Comparison of ENCODE assay signal across 8 mouse cellular contexts in the genomic region with DNA sequence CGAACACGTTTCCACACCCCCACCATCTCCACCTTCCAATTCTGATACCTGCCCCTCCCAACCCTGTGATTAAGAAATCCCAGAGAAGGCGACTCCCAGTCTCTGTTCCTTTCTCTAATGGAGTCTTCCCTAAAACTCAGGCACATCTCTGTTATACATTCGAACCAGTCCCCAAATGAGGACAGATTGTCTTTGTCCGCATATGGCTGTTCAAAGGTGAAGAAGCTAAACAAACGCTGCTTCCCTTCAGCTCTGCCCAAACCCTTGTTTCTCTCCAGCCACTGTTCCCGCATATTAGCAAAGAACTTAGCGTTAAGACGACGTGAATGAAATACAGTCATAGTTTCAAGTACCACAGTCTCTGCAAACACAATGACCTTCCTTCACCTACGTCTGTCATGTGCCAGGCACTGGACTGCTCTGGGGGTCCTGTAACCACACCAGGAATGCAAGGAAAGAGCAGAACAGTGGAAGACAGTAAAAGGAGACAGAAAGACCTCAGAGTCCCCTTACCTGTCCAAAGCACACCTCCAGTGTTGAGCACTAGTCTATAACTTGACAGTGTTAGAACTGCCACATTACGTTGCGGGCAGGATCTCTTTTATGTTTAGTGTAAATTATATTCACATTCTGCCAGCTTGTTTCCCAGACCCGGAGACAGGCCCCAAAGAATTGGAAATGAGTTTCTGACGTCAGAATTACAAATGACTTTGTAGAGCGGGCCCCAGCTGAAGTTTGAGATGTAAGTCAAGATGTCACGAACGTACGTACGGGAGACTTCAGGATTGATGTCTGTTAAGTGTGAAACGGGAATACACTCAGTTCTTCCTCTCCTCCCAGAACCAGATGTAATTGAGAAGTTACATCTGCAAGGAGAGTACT. TPM values are rescaled to one million over a fixed set of nuclear protein-coding genes. Genes with fewer than 3 reads are reported as not detected.
DNase-seq lines count a peak whose midpoint lies in the region; ATAC-seq lines count a peak whose summit lies in the region.

Gene Vangl2 (minus strand): TSS at position 51 of the 882 bp plus-strand sequence.

- 44% methylated on average over 21 of the region's 21 CpGs for WGBS in embryonic facial prominence, embryonic 11.5 days
- WGBS in intestine, embryonic 15.5 days: 60% methylated on average over 21 of the region's 21 CpGs
- 20% methylated on average over 21 of the region's 21 CpGs for WGBS in midbrain, embryonic 14.5 days

- H3K4me3 ChIP-seq in embryonic facial prominence, embryonic 11.5 days (ENCODE audit: low read depth, low read length): peak within 1 kb of the TSS; percentile 90
- H3K4me3 ChIP-seq in intestine, embryonic 15.5 days (replicated peaks): peak within 1 kb of the TSS; percentile 84
- peak within 1 kb of the TSS; percentile 96 for H3K4me3 ChIP-seq in midbrain, embryonic 14.5 days (replicated peaks; ENCODE audit: low read depth, low read length)

- no peak for ATAC-seq in embryonic facial prominence, embryonic 11.5 days (replicated peaks; ENCODE audit: insufficient number of reproducible peaks, low FRiP score, low TSS enrichment, low read depth)
- no peak for ATAC-seq in intestine, embryonic 15.5 days
- ATAC-seq in midbrain, embryonic 14.5 days (ENCODE audit: low FRiP score, low TSS enrichment): no peak

- peaks cover 9% of the 10 kb centered on the region for H3K4me1 ChIP-seq in embryonic facial prominence, embryonic 11.5 days (ENCODE audit: control insufficient read depth, insufficient read depth, low read length)
- H3K4me1 ChIP-seq in intestine, embryonic 15.5 days (replicated peaks): peaks cover 17% of the 10 kb centered on the region
- H3K4me1 ChIP-seq in midbrain, embryonic 14.5 days (ENCODE audit: control insufficient read depth, insufficient read depth, low read length): peaks cover 38% of the 10 kb centered on the region

- H3K27me3 ChIP-seq in embryonic facial prominence, embryonic 11.5 days (ENCODE audit: control insufficient read depth, insufficient read depth, low read length): no peaks in the 10 kb centered on the region
- H3K27me3 ChIP-seq in intestine, embryonic 15.5 days (replicated peaks): no peaks in the 10 kb centered on the region
- H3K27me3 ChIP-seq in midbrain, embryonic 14.5 days (ENCODE audit: control insufficient read depth, insufficient read depth, low read length): no peaks in the 10 kb centered on the region

- no peaks in the 10 kb centered on the region for H3K9me3 ChIP-seq in embryonic facial prominence, embryonic 11.5 days (replicated peaks; ENCODE audit: control insufficient read depth, low read length)
- H3K9me3 ChIP-seq in intestine, embryonic 15.5 days: no peaks in the 10 kb centered on the region
- no peaks in the 10 kb centered on the region for H3K9me3 ChIP-seq in midbrain, embryonic 14.5 days (ENCODE audit: control insufficient read depth, low read length)

- DNase-seq in layer of hippocampus, adult 18-20 months (ENCODE audit: low spot score in 2 of 2): no peak
- no peak for DNase-seq in layer of hippocampus, adult 9-10 months (ENCODE audit: low spot score)
- no peak for DNase-seq in embryonic facial prominence, embryonic 11.5 days (ENCODE audit: low spot score)
- no peak for DNase-seq in midbrain, embryonic 14.5 days
- DNase-seq in adipocyte (ENCODE audit: low spot score): no peak
- no peak for DNase-seq in yolk sac, embryonic 10.5 days (ENCODE audit: low spot score)
- DNase-seq in lung, adult 18-20 months: no peak

- H3K36me3 ChIP-seq in embryonic facial prominence, embryonic 11.5 days (replicated peaks; ENCODE audit: control insufficient read depth, insufficient read depth, low read depth, low read length): no peaks in the 10 kb centered on the region; the same call in 1 of the 2 replicates
- no peaks in the 10 kb centered on the region for H3K36me3 ChIP-seq in intestine, embryonic 15.5 days
- H3K36me3 ChIP-seq in midbrain, embryonic 14.5 days (ENCODE audit: control insufficient read depth, insufficient read depth, low read length): no peaks in the 10 kb centered on the region

- peak within 1 kb of the TSS; percentile 60 for H3K4me2 ChIP-seq in embryonic facial prominence, embryonic 11.5 days (ENCODE audit: low read depth, low read length)
- peak within 1 kb of the TSS; percentile 77 for H3K4me2 ChIP-seq in intestine, embryonic 15.5 days (replicated peaks)
- H3K4me2 ChIP-seq in midbrain, embryonic 14.5 days (ENCODE audit: low read length): peak within 1 kb of the TSS; percentile 98

- peak within 1 kb of the TSS; percentile 95 for H3K27ac ChIP-seq in embryonic facial prominence, embryonic 11.5 days (replicated peaks; ENCODE audit: low read depth, low read length)
- 0 out of 2 replicates have a peak within 1 kb of the TSS, but pooled peaks have one; percentile 90 for H3K27ac ChIP-seq in intestine, embryonic 15.5 days
- H3K27ac ChIP-seq in midbrain, embryonic 14.5 days (replicated peaks; ENCODE audit: low read depth, low read length): peak within 1 kb of the TSS; percentile 96

- H3K9ac ChIP-seq in embryonic facial prominence, embryonic 11.5 days (replicated peaks; ENCODE audit: low read length): peak within 1 kb of the TSS; percentile 96
- H3K9ac ChIP-seq in intestine, embryonic 15.5 days: peak within 1 kb of the TSS; percentile 91
- H3K9ac ChIP-seq in midbrain, embryonic 14.5 days (replicated peaks; ENCODE audit: low read length): peak within 1 kb of the TSS; percentile 97

RNA-seq across cellular contexts. Expression of gene Vangl2, which starts in this region (rescaled TPM):
- total RNA-seq in layer of hippocampus, adult 18-20 months (2021): 10 to 100 TPM; 13.4 to 13.6 TPM
- polyA plus RNA-seq in embryonic facial prominence, embryonic 11.5 days (2014; fragmentation: Nextera tagmentation; extraction: Ambion mirVana): 25.3 and 28.6 TPM in 2 replicates
- 8.9 and 10.1 TPM in 2 replicates for polyA plus RNA-seq in intestine, embryonic 15.5 days (2015; fragmentation: Nextera tagmentation; extraction: Ambion mirVana)
- polyA plus RNA-seq in midbrain, embryonic 14.5 days (2014; fragmentation: Nextera tagmentation; extraction: Ambion mirVana): 52.7 and 57.3 TPM in 2 replicates
